Mouse (Mus musculus) bone marrow, adult 2 months (tissue): Measurements from ENCODE around the gene Msmb. TPM values are rescaled to one million over a fixed set of nuclear protein-coding genes. Genes with fewer than 3 reads are reported as not detected.
"Not testable (repeated sequence)": the region's sequence is repeated elsewhere in the genome, so short reads cannot be mapped to it uniquely, and the experiment has no call there.

Experiments used
- H3K27ac ChIP-seq: fragments of 200-500 bp; 2 replicates; pipeline ENCODE4 v1.5.1; 2012; ENCODE audit warnings: low read depth, mild to moderate bottlenecking, control low read depth, inconsistent platforms, low read length; ENCODE audit not compliant: control insufficient read depth, poor library complexity, insufficient read depth
- H3K4me1 ChIP-seq: fragments of 200-500 bp; 2 replicates; pipeline ENCODE4 v1.6.1; 2011; ENCODE audit warnings: low read length; ENCODE audit not compliant: control insufficient read depth, insufficient read depth
- H3K4me3 ChIP-seq: fragments of 200-500 bp; replicated peaks from 2 replicates; pipeline ENCODE3; 2011; ENCODE audit warnings: mild to moderate bottlenecking, low read depth, low read length, control low read depth; ENCODE audit not compliant: control insufficient read depth
- CTCF ChIP-seq: fragments of 200-500 bp; IDR thresholded peaks from 2 replicates; pipeline ENCODE4 v1.5.1; 2011; ENCODE audit warnings: low read length, control low read depth; ENCODE audit not compliant: control insufficient read depth, insufficient read depth
- POLR2A ChIP-seq: fragments of 200-500 bp; IDR thresholded peaks from 2 replicates; pipeline ENCODE4 v1.6.1; 2011; ENCODE audit warnings: low read depth, mild to moderate bottlenecking, control low read depth, low read length, borderline replicate concordance; ENCODE audit not compliant: control insufficient read depth
- WGBS: fragments of 180-500 bp; shearing (Covaris S2); methylation state at CpG from one replicate; pipeline ENCODE4 v1.1.7; 2018; 5-methylcytosine and 5-hydroxymethylcytosine counted together
- polyA plus RNA-seq: library from polyadenylated mRNA; stranded (reverse); fragments of >200 nt; gene quantifications from 2 replicates; pipeline ENCODE4 v1.2.4, GENCODE M21; 2011; ENCODE audit warnings: low replicate concordance; ENCODE audit not compliant: missing spikeins, insufficient read depth, insufficient read length

Msmb gene
- polyA plus RNA-seq, 1 experiment, result not detected

GRCm38 (mm10) chr14:32170137-32170536, 28.3 kb downstream of the Msmb start:
- Histone ChIP-seq H3K4me1 (peaks cover 6% of the 10 kb centered on the region; the same call in 1 of the 2 replicates), H3K4me3 (no peak overlapping the region), H3K27ac (no peak overlapping the region)
- no peak for TF ChIP-seq POLR2A
- no peak for TF ChIP-seq CTCF
- 79% methylated on average over 4 of the region's 4 CpGs for WGBS

- Histone ChIP-seq H3K27ac (no peak overlapping the region), H3K4me3 (no peak overlapping the region), H3K4me1 (peaks cover 3% of the 10 kb centered on the region; the same call in 1 of the 2 replicates)
- WGBS, result 70% methylated on average over 2 of the region's 2 CpGs
- TF ChIP-seq CTCF, result no peak
- no peak for TF ChIP-seq POLR2A
These were observed 33.5 kb downstream of the Msmb start for GRCm38 (mm10) chr14:32175310-32175709.

GRCm38 (mm10) chr14:32176590-32176989, 34.8 kb downstream of the Msmb start:
- not testable (repeated sequence) for H3K4me1 ChIP-seq, H3K4me3 ChIP-seq, H3K27ac ChIP-seq
- 72% methylated on average over 5 of the region's 5 CpGs for WGBS

- 83% methylated on average over 10 of the region's 10 CpGs for WGBS
- H3K27ac ChIP-seq, result no peak overlapping the region
These were observed 37.8 kb downstream of the Msmb start for GRCm38 (mm10) chr14:32179393-32180195.

GRCm38 (mm10) chr14:32180861-32181260, 39.0 kb downstream of the Msmb start:
- Histone ChIP-seq H3K4me1 (no peaks in the 10 kb centered on the region), H3K27ac (no peak overlapping the region), H3K4me3 (no peak overlapping the region)
- 85% methylated on average over 6 of the region's 6 CpGs for WGBS
- TF ChIP-seq CTCF (no peak), POLR2A (no peak)

More at GRCm38 (mm10) chr14:32179393-32180195, 37.8 kb downstream of the Msmb start:
- no peak overlapping the region for H3K4me3 ChIP-seq
- TF ChIP-seq CTCF (no peak), POLR2A (no peak)
- H3K4me1 ChIP-seq, result no peaks in the 10 kb centered on the region

DNA sequence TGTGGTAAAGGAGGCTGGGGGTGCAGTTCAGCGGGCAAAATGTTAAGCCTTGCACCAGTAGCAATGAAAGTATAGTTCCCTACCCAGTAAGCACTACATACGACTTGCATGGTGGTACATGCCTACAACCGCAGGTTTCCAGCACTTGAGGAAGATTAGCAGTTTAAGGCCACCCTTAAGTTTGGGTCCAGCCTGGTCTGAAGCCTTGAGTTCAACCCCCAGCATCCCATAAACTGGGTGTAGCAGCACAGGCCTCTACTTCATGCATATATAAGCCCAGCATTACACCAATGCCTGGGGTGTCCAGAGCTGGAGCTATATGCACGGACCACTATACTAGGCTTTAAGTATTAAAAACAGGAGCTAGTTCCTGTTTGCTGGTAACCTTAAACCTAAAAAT, 42.0 kb downstream of the Msmb start:
- TF ChIP-seq CTCF, result no peak
- TF ChIP-seq POLR2A, result no peak
- H3K4me1 ChIP-seq, result no peaks in the 10 kb centered on the region
- H3K27ac ChIP-seq, result no peak overlapping the region
- 86% methylated on average over 4 of the region's 4 CpGs for WGBS
- no peak overlapping the region for H3K4me3 ChIP-seq

DNA sequence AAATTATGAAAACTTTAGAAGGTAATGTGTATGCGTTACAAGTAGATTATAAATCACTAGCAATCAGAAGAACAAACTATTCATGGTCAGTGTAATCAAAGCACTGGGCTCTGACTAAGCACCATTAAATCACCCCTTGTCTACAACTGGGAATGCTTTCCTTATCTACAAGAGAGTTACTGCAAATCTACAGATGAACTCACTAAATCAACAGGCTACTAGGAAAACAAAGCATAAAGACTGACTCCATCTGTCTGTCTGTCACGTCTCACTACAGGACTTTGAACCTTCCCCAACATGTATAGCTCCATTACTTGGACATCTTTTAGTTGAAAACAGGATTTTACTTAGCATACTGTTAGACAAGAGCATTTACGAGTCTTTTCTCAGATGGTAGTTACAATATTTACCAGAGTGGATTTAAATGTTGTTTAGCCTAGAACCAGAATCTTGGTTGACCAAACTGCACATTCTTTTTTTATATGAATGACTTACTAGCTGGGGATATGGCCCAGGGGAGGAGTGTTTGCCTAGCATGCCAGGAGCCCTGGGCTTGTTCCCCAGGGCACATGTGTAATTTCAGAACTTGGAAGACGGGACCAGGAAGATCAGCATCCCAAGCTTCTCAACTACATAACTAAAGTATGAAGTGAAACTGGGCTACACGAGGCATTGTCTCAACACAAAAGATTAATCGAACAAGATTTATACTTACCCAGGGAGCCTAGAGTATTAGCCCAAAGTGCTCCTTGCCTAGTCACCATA, 49.0 kb downstream of the Msmb start:
- Histone ChIP-seq H3K4me3 (no peak overlapping the region), H3K27ac (no peak overlapping the region), H3K4me1 (no peaks in the 10 kb centered on the region; the same call in 1 of the 2 replicates)
- TF ChIP-seq POLR2A (no peak), CTCF (no peak)
- 88% methylated on average over 6 of the region's 6 CpGs for WGBS

- H3K4me3 ChIP-seq, result no peak overlapping the region
- no peaks in the 10 kb centered on the region; the same call in 1 of the 2 replicates for H3K4me1 ChIP-seq
- WGBS, result 75% methylated on average over 5 of the region's 5 CpGs
- H3K27ac ChIP-seq, result no peak overlapping the region
- TF ChIP-seq POLR2A (no peak), CTCF (no peak)
These were observed 50.1 kb downstream of the Msmb start for GRCm38 (mm10) chr14:32191926-32192325.

DNA sequence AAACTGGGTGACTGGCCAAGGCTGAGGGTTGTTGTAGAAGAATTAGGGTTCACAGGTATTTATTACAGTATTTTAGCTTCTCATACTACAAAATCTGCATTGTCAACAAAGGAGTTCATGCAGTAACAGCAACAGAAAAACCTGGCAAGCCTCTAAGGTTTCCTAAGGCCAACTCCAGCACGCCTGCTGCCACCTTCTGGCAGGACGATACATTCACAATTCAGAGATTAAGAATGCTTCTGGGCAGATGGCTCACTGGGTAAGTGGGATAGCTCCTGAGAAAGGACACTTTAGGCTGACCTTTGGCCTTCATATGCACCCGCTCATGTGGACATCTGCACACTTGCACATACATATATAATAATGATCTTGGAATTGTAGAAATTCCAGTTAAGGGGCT, 50.6 kb downstream of the Msmb start:
- H3K27ac ChIP-seq, result no peak overlapping the region
- no peak overlapping the region for H3K4me3 ChIP-seq
- WGBS, result 32% methylated on average over 3 of the region's 3 CpGs
- H3K4me1 ChIP-seq, result no peaks in the 10 kb centered on the region; the same call in 1 of the 2 replicates
- TF ChIP-seq CTCF (peak; percentile 88), POLR2A (no peak)

GRCm38 (mm10) chr14:32193557-32193956, 51.7 kb downstream of the Msmb start:
- 61% methylated on average over 5 of the region's 5 CpGs for WGBS
- not testable (repeated sequence) for H3K4me1 ChIP-seq, H3K27ac ChIP-seq, H3K4me3 ChIP-seq
